Comparison of ENCODE assay signal across 9 mouse cellular contexts in the genomic region with DNA sequence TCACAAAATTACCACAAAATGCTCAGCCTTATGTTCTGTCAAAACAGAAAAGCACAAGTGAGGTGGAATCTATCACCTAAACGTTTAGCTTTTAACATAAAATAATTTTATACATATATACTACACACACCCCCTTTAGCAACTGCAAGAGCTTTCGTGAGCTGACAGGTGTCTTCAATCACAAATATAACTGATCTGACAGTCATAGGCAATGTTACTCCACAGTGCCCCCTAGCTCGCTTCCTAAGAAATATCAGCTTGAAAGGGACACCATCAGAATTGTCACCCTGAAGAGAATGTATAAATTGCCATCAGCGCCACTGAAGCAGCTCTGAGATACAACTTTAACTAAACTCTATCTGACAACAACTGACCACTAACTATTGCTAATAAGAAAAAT. TPM values are rescaled to one million over a fixed set of nuclear protein-coding genes. Genes with fewer than 3 reads are reported as not detected.
DNase-seq lines count a peak whose midpoint lies in the region; ATAC-seq and TF ChIP-seq lines count a peak whose summit lies in the region.
"Had no signal": no experiment of that assay in that cellular context is flagged by ENCODE, and none has a peak within 500 bp of the region (broad histone marks: within the 10 kb centered on the region; RNA-seq: fewer than 3 reads in every experiment).

No protein-coding gene starts in this region.

- no peaks in the 10 kb centered on the region for H3K27me3 ChIP-seq in G1E (ENCODE audit: insufficient read depth, low read length)
- H3K27me3 ChIP-seq in forebrain, embryonic 16.5 days (replicated peaks; ENCODE audit: control insufficient read depth, insufficient read depth, low read length), result no peaks in the 10 kb centered on the region
- H3K27me3 ChIP-seq in liver, embryonic 15.5 days, result no peaks in the 10 kb centered on the region
- H3K27me3 ChIP-seq in neural tube, embryonic 14.5 days (ENCODE audit: control insufficient read depth, insufficient read depth, low read length), result no peaks in the 10 kb centered on the region

- no peaks in the 10 kb centered on the region for H3K36me3 ChIP-seq in G1E (replicated peaks)
- H3K36me3 ChIP-seq in forebrain, embryonic 16.5 days (ENCODE audit: control insufficient read depth, insufficient read depth), result no peaks in the 10 kb centered on the region
- H3K36me3 ChIP-seq in liver, embryonic 15.5 days (replicated peaks), result no peaks in the 10 kb centered on the region
- H3K36me3 ChIP-seq in neural tube, embryonic 14.5 days (ENCODE audit: control insufficient read depth, insufficient read depth, low read length), result no peaks in the 10 kb centered on the region

- no peak for ATAC-seq in G1E (ENCODE audit: extremely low read depth, insufficient number of reproducible peaks, low FRiP score, poor library complexity, severe bottlenecking)
- no peak for ATAC-seq in forebrain, embryonic 16.5 days
- ATAC-seq in liver, embryonic 15.5 days (ENCODE audit: insufficient read depth), result no peak
- no peak for ATAC-seq in neural tube, embryonic 14.5 days (ENCODE audit: low read depth)

- no peak overlapping the region; the same call in 1 of the 2 replicates for H3K4me3 ChIP-seq in G1E (ENCODE audit: low read depth, low read length)
- no peak overlapping the region for H3K4me3 ChIP-seq in forebrain, embryonic 16.5 days (replicated peaks; ENCODE audit: low read length)
- H3K4me3 ChIP-seq in liver, embryonic 15.5 days (replicated peaks), result peak overlapping the region; percentile 87
- peak overlapping the region; percentile 4; the same call in 1 of the 2 replicates for H3K4me3 ChIP-seq in neural tube, embryonic 14.5 days (ENCODE audit: low read depth, low read length)

- TF ChIP-seq CTCF in G1E (IDR thresholded peaks at IDR 0.05; ENCODE audit: low read depth, low read length), result peak; percentile 36; the same call in 1 of the 2 replicates

- H3K9me3 ChIP-seq in G1E (replicated peaks), result no peaks in the 10 kb centered on the region
- H3K9me3 ChIP-seq in forebrain, embryonic 16.5 days (ENCODE audit: control insufficient read depth, low read length), result no peaks in the 10 kb centered on the region
- H3K9me3 ChIP-seq in liver, embryonic 15.5 days (replicated peaks), result no peaks in the 10 kb centered on the region
- no peaks in the 10 kb centered on the region for H3K9me3 ChIP-seq in neural tube, embryonic 14.5 days (ENCODE audit: control insufficient read depth, low read length)

- DNase-seq in 416B (ENCODE audit: low read depth) (peak; percentile 86), G1E (ENCODE audit: low spot score) (no peak)
- peak; percentile 64 for DNase-seq in cerebellum, adult 8-10 months
- DNase-seq in kidney, adult 9 months, result peak; percentile 53
- DNase-seq in thymus, postnatal 25 days, result peak; percentile 79

- H3K9ac ChIP-seq in forebrain, embryonic 16.5 days (replicated peaks; ENCODE audit: low read depth, low read length), result no peak overlapping the region
- peak overlapping the region; percentile 19; the same call in 1 of the 2 replicates for H3K9ac ChIP-seq in liver, embryonic 15.5 days
- H3K9ac ChIP-seq in neural tube, embryonic 14.5 days (replicated peaks; ENCODE audit: low read depth, low read length), result no peak overlapping the region

- H3K4me1 ChIP-seq in G1E (ENCODE audit: insufficient read depth, low read depth, low read length), result peaks cover 46% of the 10 kb centered on the region
- peaks cover 8% of the 10 kb centered on the region for H3K4me1 ChIP-seq in forebrain, embryonic 16.5 days (replicated peaks; ENCODE audit: control insufficient read depth, insufficient read depth, low read length)
- H3K4me1 ChIP-seq in liver, embryonic 15.5 days (replicated peaks), result peaks cover 39% of the 10 kb centered on the region
- peaks cover 5% of the 10 kb centered on the region; the same call in 1 of the 2 replicates for H3K4me1 ChIP-seq in neural tube, embryonic 14.5 days (ENCODE audit: control insufficient read depth, insufficient read depth, low read length)

- H3K27ac ChIP-seq in forebrain, embryonic 16.5 days (ENCODE audit: low read length), result no peak overlapping the region
- no peak overlapping the region for H3K27ac ChIP-seq in liver, embryonic 15.5 days (replicated peaks)
- no peak overlapping the region for H3K27ac ChIP-seq in neural tube, embryonic 14.5 days (ENCODE audit: low read depth, low read length)

- WGBS in forebrain, embryonic 16.5 days, result 4% methylated on average over 4 of the region's 4 CpGs
- 1% methylated on average over 4 of the region's 4 CpGs for WGBS in liver, embryonic 15.5 days (ENCODE audit: insufficient replicate concordance)
- WGBS in neural tube, embryonic 14.5 days, result 6% methylated on average over 4 of the region's 4 CpGs

- peak overlapping the region; percentile 32; the same call in 1 of the 2 replicates for H3K4me2 ChIP-seq in forebrain, embryonic 16.5 days (ENCODE audit: low read length)
- H3K4me2 ChIP-seq in liver, embryonic 15.5 days, result peak overlapping the region; percentile 81
- peak overlapping the region; percentile 21 for H3K4me2 ChIP-seq in neural tube, embryonic 14.5 days (ENCODE audit: low read depth, low read length)

RNA-seq across cellular contexts. Expression of a gene that starts 2.0 kb away (rescaled TPM):
- total RNA-seq in G1E (2014; fragmentation: Nextera tagmentation) (71.8 and 72.8 TPM in 2 replicates), G1E (2017) (15.2 and 18.7 TPM in 2 replicates)
- polyA plus RNA-seq in G1E (2012), result 21.1 and 22.4 TPM in 2 replicates
- 20.1 and 23.7 TPM in 2 replicates for polyA plus RNA-seq in forebrain, embryonic 16.5 days (2015; fragmentation: Nextera tagmentation; extraction: Ambion mirVana)
- 9.8 and 11.0 TPM in 2 replicates for polyA plus RNA-seq in liver, embryonic 15.5 days (2015; fragmentation: Nextera tagmentation; extraction: Ambion mirVana)
- 16.0 and 16.1 TPM in 2 replicates for polyA plus RNA-seq in neural tube, embryonic 14.5 days (2014; fragmentation: Nextera tagmentation; extraction: Ambion mirVana)

RNA-seq across cellular contexts. Expression of a gene that starts 53.9 kb away (rescaled TPM):
- total RNA-seq in G1E (2014; fragmentation: Nextera tagmentation) (not detected in 2 replicates), G1E (2017) (not detected in 2 replicates)
- polyA plus RNA-seq in G1E (2012), result not detected in 2 replicates
- not detected in 2 replicates for polyA plus RNA-seq in forebrain, embryonic 16.5 days (2015; fragmentation: Nextera tagmentation; extraction: Ambion mirVana)
- not detected in 2 replicates for polyA plus RNA-seq in liver, embryonic 15.5 days (2015; fragmentation: Nextera tagmentation; extraction: Ambion mirVana)
- polyA plus RNA-seq in neural tube, embryonic 14.5 days (2014; fragmentation: Nextera tagmentation; extraction: Ambion mirVana), result not detected in 2 replicates
- total RNA-seq: layer of hippocampus, adult 18-20 months had no signal

Comparison
In these comparisons a context has a peak if more than half of its experiments do, and no peak if none do; other contexts are left out.
1. H3K4me3 ChIP-seq: peak in liver, embryonic 15.5 days (single experiment) and neural tube, embryonic 14.5 days (single experiment); none in G1E (single experiment) and forebrain, embryonic 16.5 days (single experiment).
2. H3K4me2 ChIP-seq: peak in every context shown above with its lines; median percentile 81 in liver, embryonic 15.5 days; 32 in forebrain, embryonic 16.5 days; 21 in neural tube, embryonic 14.5 days.